Mouse (Mus musculus) mouse embryonic stem cell (cell line): Measurements from ENCODE around the gene Cd47.
"Not testable (repeated sequence)": the region's sequence is repeated elsewhere in the genome, so short reads cannot be mapped to it uniquely, and the experiment has no call there.

Source experiments
- in situ Hi-C, 2 experiments: fragments of 300-500 bp; cut with MboI; formaldehyde crosslinking; loops; 1 replicate in 1 of 2; 3 replicates in 1 of 2; pipeline ENCODE4 v1.14.3; 2019 to 2020; ENCODE audit warnings: low sequenced_read_pairs in 2 of 2, low pct_unique_long_range_greater_than_20kb in 1 of 2, mixed read lengths in 1 of 2; ENCODE audit not compliant: unreplicated experiment in 1 of 2

Gene Cd47

DNA sequence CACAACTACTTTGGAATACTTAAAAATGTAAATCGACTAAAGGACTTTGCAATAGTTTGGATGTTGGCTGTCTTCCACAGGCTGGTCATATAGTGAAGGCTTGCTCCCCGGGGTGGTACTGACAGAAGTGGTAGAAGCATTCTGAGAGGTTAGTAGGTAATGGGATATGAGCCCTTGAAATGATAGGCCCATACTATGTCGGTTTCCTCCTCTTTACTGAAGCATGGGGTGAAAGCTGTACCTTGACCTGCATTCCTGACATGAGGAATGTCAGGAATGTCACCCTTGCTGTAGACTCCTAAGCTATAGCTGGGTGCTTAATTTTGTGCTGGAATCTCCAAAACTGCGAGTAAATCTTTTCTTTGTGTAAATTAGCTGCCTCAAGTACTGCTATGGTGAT lies 14.1 kb downstream of the Cd47 start:
- in situ Hi-C loops: no loop called here

- in situ Hi-C loops: no loop called here
Measured at GRCm38 (mm10) chr16:49816889-49817288, 16.6 kb downstream of the Cd47 start.

DNA sequence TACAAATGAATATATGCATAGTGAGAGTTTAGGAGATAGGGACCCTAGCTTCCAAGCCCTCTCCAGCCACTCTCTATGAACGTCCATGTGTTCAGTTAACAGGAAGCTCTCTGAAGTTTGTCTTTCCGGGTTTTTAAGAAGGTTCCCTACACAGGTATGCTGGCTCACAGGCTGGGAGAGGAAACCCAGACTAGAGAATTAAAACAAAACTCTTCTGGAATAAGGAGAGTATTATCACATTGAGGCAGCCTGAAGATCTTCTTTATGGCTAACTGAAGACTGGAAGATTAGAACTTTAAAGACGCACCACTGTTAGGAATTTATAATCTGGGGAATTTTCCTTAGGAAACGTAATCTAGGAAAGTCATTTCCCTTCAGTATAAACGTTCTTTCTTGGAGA lies 17.8 kb downstream of the Cd47 start:
- in situ Hi-C loops: no loop called here

GRCm38 (mm10) chr16:49818627-49819026 lies 18.3 kb downstream of the Cd47 start:
- in situ Hi-C loops: no loop called here

DNA sequence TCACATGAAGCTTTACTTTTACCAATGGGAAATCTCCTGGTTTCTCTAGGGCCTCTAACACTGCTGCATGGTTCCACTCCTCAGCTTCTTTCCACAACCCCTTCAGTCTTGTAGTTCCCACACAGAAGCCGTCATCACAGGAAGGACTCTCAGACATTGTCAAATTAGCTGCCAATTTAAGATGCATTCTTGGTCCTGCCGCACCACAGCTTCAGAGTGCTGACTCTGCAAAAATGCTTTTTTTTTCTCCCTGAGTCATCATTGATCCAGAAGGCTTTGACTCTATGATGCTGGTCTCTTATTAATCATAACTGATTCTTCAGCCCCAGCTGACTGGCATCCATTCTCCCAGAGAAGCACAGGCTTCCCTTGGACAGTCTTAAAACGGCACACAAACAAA lies 19.2 kb downstream of the Cd47 start:
- in situ Hi-C loops: no loop called here

GRCm38 (mm10) chr16:49830911-49831310 lies 30.6 kb downstream of the Cd47 start:
- in situ Hi-C loops: not testable (repeated sequence)

- in situ Hi-C loops: no loop called here
Measured at GRCm38 (mm10) chr16:49832339-49832738, 32.0 kb downstream of the Cd47 start.

DNA sequence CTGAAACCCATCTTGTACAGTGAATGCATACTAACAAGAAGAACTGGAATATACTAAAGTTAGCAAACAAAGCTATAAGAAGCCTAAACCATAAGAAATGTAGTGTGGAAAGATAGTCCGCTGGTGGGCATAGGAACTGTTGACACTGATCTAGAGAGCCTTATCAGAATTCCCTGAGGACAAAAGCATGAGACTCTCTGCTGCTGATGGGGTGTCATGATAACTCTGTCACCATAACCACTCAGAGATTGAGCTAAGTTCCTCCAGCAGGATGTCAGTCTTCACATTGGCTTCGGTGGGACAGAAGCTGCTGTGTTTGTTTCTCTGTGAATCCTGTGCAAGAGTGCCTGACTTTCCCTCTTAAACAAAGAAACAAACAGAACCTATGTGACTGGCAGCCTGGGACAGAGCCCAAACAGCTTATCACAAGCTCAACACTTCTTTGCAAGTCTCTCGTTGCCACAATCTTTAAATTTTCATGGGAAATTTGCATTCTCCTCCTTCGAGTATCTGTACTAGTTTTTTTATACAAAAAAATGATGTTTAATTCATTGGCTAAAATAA lies 33.9 kb downstream of the Cd47 start:
- in situ Hi-C loops: no loop called here

- in situ Hi-C loops: no loop called here
Measured at GRCm38 (mm10) chr16:49836634-49837164, 36.4 kb downstream of the Cd47 start.

- in situ Hi-C loops: no loop called here
Measured at GRCm38 (mm10) chr16:49838923-49839322, 38.6 kb downstream of the Cd47 start.

GRCm38 (mm10) chr16:49839681-49840535 lies 39.6 kb downstream of the Cd47 start:
- in situ Hi-C loops: no loop called here

DNA sequence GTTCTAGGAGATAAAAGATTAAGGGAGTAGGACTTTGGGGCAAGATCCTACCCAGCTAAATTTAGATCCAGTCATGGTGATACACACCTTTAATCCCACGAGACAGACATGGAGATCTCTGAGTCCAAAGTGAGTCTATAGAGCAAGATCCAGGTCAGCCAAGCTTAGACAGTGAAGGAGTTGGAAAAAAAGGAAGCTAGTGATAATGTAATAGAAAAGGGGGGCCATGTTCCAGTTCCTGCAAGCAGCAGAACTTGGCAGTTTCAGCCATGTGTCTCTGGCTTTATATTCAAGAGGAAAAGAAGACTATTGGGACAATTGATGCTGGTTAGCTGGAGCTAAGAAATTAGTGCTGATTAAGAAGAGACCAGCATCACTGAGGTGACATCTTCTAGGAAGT lies 43.4 kb downstream of the Cd47 start:
- in situ Hi-C loops: no loop called here

GRCm38 (mm10) chr16:49847224-49848003 lies 47.1 kb downstream of the Cd47 start:
- in situ Hi-C loops: no loop called here

DNA sequence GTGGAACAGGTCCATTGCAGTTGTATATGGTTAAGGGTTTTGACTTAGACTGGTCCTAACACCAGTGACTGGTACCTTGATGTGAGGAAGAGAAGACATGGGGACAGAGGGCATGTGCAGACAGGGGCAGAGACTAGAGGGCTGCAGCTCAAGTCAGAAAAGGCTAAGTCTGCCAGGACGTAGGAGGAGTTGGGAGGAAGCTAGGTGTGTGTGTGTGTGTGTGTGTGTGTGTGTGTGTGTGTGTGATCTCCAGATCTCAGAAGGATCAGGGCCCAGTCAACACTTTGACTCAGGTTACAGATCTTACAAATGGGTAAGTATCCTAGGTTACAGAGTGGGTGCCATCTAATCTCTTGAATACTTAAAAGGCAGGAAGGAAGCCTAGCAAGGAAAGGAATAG lies 48.3 kb downstream of the Cd47 start:
- in situ Hi-C loops: no loop called here

DNA sequence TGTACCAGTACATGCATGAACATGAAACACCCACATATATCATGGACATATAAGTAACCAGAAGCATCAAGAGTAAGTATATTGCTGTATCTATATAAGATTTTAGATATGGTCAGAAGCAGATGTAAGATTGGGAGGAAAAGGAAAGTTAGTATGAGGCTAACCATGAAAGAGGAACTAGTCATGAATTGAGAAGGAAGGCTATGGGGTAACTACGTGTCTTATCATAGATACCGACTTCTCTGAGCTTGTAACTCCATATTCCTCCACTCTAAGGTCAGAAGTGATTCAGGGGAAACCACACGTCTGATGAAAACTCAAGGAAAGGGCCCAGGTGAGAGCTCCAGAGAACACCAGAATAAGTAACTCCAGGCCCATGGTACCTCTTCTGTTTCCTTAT lies 52.6 kb downstream of the Cd47 start:
- in situ Hi-C loops: no loop called here

- in situ Hi-C loops: no loop called here
Measured at GRCm38 (mm10) chr16:49853633-49854032, 53.3 kb downstream of the Cd47 start.

DNA sequence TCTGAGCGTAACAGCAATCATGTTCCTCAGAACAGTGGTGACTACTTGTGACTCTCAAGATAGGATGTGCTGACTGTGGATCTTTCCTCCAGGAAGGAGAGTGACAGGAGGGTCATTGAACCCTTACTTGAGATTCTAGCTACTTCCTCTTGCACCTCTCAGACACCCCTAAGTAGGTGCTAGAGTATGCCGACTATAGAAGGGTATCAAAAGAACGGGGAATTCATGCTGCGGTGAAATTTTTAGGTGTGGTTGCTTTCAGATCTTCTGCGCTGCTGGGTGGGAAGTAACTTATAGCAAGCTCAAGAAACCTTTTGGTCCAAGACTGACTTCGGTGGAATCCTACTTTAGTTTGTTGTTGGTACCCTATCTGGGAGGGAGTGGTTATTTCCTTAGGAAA lies 53.9 kb downstream of the Cd47 start:
- in situ Hi-C loops: no loop called here

- in situ Hi-C loops: no loop called here
Measured at GRCm38 (mm10) chr16:49854931-49855835, 54.9 kb downstream of the Cd47 start.
